In the genomic region with DNA sequence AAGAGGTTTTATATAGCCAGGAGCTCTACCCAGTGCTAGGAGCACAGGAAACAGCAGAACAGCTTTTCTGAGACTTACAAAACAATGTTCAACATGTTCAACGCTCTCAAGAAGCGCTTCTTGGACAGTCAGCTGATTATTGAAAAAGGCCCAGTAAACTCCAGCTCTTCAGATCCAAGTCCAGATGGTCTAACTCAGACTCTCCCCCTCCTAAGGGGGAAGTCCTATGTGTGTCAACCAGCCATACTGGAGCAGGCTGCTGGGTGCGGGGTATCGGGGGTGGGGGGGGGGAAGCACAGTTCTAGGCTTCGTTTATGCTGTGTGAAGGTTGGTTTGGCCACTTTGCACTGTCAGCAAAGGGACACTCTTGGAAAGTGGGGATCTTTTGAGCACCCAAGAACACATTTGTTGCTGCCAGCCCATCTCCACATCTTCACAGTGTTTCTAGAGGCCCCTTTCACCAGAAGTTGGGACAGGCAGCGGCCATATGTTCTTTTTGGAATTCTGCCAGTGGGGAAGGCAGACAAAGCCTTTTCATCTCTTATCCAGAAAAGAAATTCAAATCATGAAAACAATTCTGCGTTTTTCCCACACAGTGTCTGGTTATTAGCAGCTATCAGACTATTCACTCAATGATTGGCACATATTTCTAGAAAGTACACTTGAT, we compare ENCODE assay signal across 9 mouse cellular contexts.
DNase-seq lines count a peak whose midpoint lies in the region; ATAC-seq and TF ChIP-seq lines count a peak whose summit lies in the region.
"Had no signal": no experiment of that assay in that cellular context is flagged by ENCODE, and none has a peak within 500 bp of the region (broad histone marks: within the 10 kb centered on the region; RNA-seq: fewer than 3 reads in every experiment).

No protein-coding gene starts in this region.

- ATAC-seq in heart, embryonic 16.5 days (replicated peaks; ENCODE audit: extremely low read depth, insufficient read depth, low FRiP score), result no peak; the same call in 1 of the 2 replicates
- ATAC-seq in megakaryocyte-erythroid progenitor cell, adult 5-6 weeks (replicated peaks; ENCODE audit: low FRiP score, low TSS enrichment, poor library complexity, severe bottlenecking), result no peak

- H3K27me3 ChIP-seq in heart, embryonic 16.5 days (ENCODE audit: control insufficient read depth, insufficient read depth, low read length), result no peaks in the 10 kb centered on the region

- no peaks in the 10 kb centered on the region for H3K36me3 ChIP-seq in heart, embryonic 16.5 days (ENCODE audit: control insufficient read depth, insufficient read depth)

- no peak overlapping the region for H3K4me2 ChIP-seq in heart, embryonic 16.5 days (ENCODE audit: low read depth, low read length)

- no peak for TF ChIP-seq CTCF in embryonic fibroblast, embryonic 13.5 days (IDR thresholded peaks at IDR 0.05; ENCODE audit: borderline replicate concordance, insufficient read depth, low read length)

- no peaks in the 10 kb centered on the region for H3K9me3 ChIP-seq in heart, embryonic 16.5 days (replicated peaks; ENCODE audit: control insufficient read depth, low read length)

- intact Hi-C loops in heart, postnatal 14 days (cut with DNase I), result no loop called here

- H3K4me3 ChIP-seq in heart, embryonic 16.5 days (ENCODE audit: low read length), result no peak overlapping the region
- no peak overlapping the region for H3K4me3 ChIP-seq in embryonic fibroblast, embryonic 13.5 days (ENCODE audit: insufficient read depth, low read length)
- H3K4me3 ChIP-seq: erythroblast, embryonic 14.5 days had no signal

- WGBS in heart, embryonic 16.5 days, result 60% methylated on average over 7 of the region's 7 CpGs

- TF ChIP-seq POLR2A in embryonic fibroblast, embryonic 13.5 days (IDR thresholded peaks at IDR 0.05; ENCODE audit: low read depth, low read length), result no peak

- peak overlapping the region; percentile 23; the same call in 1 of the 2 replicates for H3K27ac ChIP-seq in heart, embryonic 16.5 days (ENCODE audit: low read length)
- peak overlapping the region; percentile 15; the same call in 1 of the 2 replicates for H3K27ac ChIP-seq in embryonic fibroblast, embryonic 13.5 days (ENCODE audit: insufficient read depth, low read length)

- H3K4me1 ChIP-seq in heart, embryonic 16.5 days (ENCODE audit: control insufficient read depth, insufficient read depth, low read length), result peaks cover 7% of the 10 kb centered on the region; the same call in 1 of the 2 replicates
- H3K4me1 ChIP-seq in embryonic fibroblast, embryonic 13.5 days (ENCODE audit: control insufficient read depth, insufficient read depth, low read length), result peaks cover 5% of the 10 kb centered on the region

- no peak overlapping the region for H3K9ac ChIP-seq in heart, embryonic 16.5 days (ENCODE audit: low read length)

- no peak for DNase-seq in heart, postnatal 14 days
- DNase-seq in lung, postnatal 10 days, result peak; percentile 50
- no peak for DNase-seq in lung, postnatal 25 days (ENCODE audit: low spot score)
- peak; percentile 46 to 80 for DNase-seq in lung, postnatal 4 days
- DNase-seq in thymus, postnatal 36 days, result no peak

Comparison
In these comparisons a context has a peak if more than half of its experiments do, and no peak if none do; other contexts are left out.
1. DNase-seq: peak in lung, postnatal 10 days (single experiment) and lung, postnatal 4 days (2 of 2); none in heart, postnatal 14 days (0 of 2), lung, postnatal 25 days (single experiment) and thymus, postnatal 36 days (0 of 2).